Mouse (Mus musculus): ENCODE results near the gene Msh4.

GRCm38 (mm10) chr3:153847207-153847733 is 58.7 kb downstream of the Msh4 start:
- TF ChIP-seq ETS1 (IDR thresholded peaks at IDR 0.05; ENCODE audit: low read depth, low read length) = peak; percentile 62
- peak; percentile 61 to 64; a peak in 2 of 4 replicates for TF ChIP-seq EP300 (IDR thresholded peaks at IDR 0.05; ENCODE audit: low read depth in 1 of 2, low read length in 2 of 2)
- TF ChIP-seq USF2 (IDR thresholded peaks at IDR 0.05; ENCODE audit: borderline replicate concordance in 1 of 2, insufficient read depth in 1 of 2, low read depth in 1 of 2, low read length in 2 of 2) = no peak
- TF ChIP-seq ZMIZ1 (IDR thresholded peaks at IDR 0.05; ENCODE audit: low read depth, low read length) = no peak
- peak; percentile 45; the same call in 1 of the 2 replicates for TF ChIP-seq MAX (IDR thresholded peaks at IDR 0.05; ENCODE audit: low read length)
- TF ChIP-seq MAZ (IDR thresholded peaks at IDR 0.05; ENCODE audit: low read depth, low read length) = no peak
- TF ChIP-seq ZKSCAN1 (IDR thresholded peaks at IDR 0.05; ENCODE audit: low read depth, low read length) = no peak
- no peak for TF ChIP-seq CTCF (IDR thresholded peaks at IDR 0.05 in 2 of 3, conservative IDR thresholded peaks at IDR 0.05 in 1 of 3; ENCODE audit: control insufficient read depth in 1 of 3, insufficient read depth in 1 of 3, low read depth in 2 of 3, low read length in 3 of 3, poor library complexity in 1 of 3, severe bottlenecking in 1 of 3)
- TF ChIP-seq POLR2A (IDR thresholded peaks at IDR 0.05; ENCODE audit: control insufficient read depth in 1 of 2, insufficient read depth in 1 of 2, low read depth in 1 of 2, low read length in 2 of 2, poor library complexity in 1 of 2) = peak in 1 of 2 experiments; percentile 28; a peak in 1 of 4 replicates
- no peak for TF ChIP-seq MEF2A (IDR thresholded peaks at IDR 0.05; ENCODE audit: extremely low read depth, insufficient replicate concordance, low read depth, low read length, poor library complexity, severe bottlenecking)
- no peak for TF ChIP-seq USF1 (IDR thresholded peaks at IDR 0.05; ENCODE audit: low read depth, low read length)
